Mouse (Mus musculus) embryonic facial prominence, embryonic 11.5 days (tissue): Measurements from ENCODE around the gene Ttc21b. TPM values are rescaled to one million over a fixed set of nuclear protein-coding genes. Genes with fewer than 3 reads are reported as not detected.

Experiments
- ATAC-seq: fragments of 200-750 bp; cut with Nextera tagmentation; replicated peaks from 2 replicates; pipeline ENCODE4 v1.8.0; 2017; ENCODE audit warnings: low read depth; ENCODE audit not compliant: insufficient number of reproducible peaks, low FRiP score, low TSS enrichment
- DNase-seq: peaks from one replicate; pipeline ENCODE4 v3.0.0-alpha.2; 2015; ENCODE audit warnings: low spot score
- H3K27ac ChIP-seq: fragments of 300-500 bp; sonication (generic); replicated peaks from 2 replicates; pipeline ENCODE4 v1.5.1; 2014; ENCODE audit warnings: mild to moderate bottlenecking, low read depth, low read length, control low read depth
- H3K27me3 ChIP-seq: fragments of 300-500 bp; sonication (generic); 2 replicates; pipeline ENCODE4 v1.6.1; 2014; ENCODE audit warnings: mild to moderate bottlenecking, low read length, moderate library complexity, mixed read lengths; ENCODE audit not compliant: control insufficient read depth, insufficient read depth
- H3K36me3 ChIP-seq: fragments of 300-500 bp; sonication (generic); replicated peaks from 2 replicates; pipeline ENCODE4 v1.6.1; 2014; ENCODE audit warnings: low read depth, mild to moderate bottlenecking, low read length, moderate library complexity, mixed read lengths; ENCODE audit not compliant: control insufficient read depth, insufficient read depth
- H3K4me1 ChIP-seq: fragments of 300-500 bp; sonication (generic); 2 replicates; pipeline ENCODE4 v1.6.1; 2014; ENCODE audit warnings: low read length, mixed read lengths; ENCODE audit not compliant: control insufficient read depth, insufficient read depth
- H3K4me2 ChIP-seq: fragments of 300-500 bp; sonication (generic); 2 replicates; pipeline ENCODE4 v1.6.1; 2014; ENCODE audit warnings: low read depth, mild to moderate bottlenecking, control low read depth, low read length, moderate library complexity
- H3K4me3 ChIP-seq: fragments of 300-500 bp; sonication (generic); 2 replicates; pipeline ENCODE4 v1.5.1; 2014; ENCODE audit warnings: low read depth, low read length, control low read depth
- H3K9ac ChIP-seq: fragments of 300-500 bp; sonication (generic); replicated peaks from 2 replicates; pipeline ENCODE4 v1.6.1; 2014; ENCODE audit warnings: mild to moderate bottlenecking, control low read depth, low read length
- H3K9me3 ChIP-seq: fragments of 300-500 bp; sonication (generic); replicated peaks from 2 replicates; pipeline ENCODE4 v1.6.1; 2016; ENCODE audit warnings: mild to moderate bottlenecking, low read length, inconsistent platforms, mixed read lengths; ENCODE audit not compliant: control insufficient read depth
- WGBS: fragments of 180-500 bp; shearing (Covaris S2); extraction: QIAGEN DNeasy Blood & Tissue Kit; methylation state at CpG from one replicate; pipeline ENCODE4 v1.1.7; 2014; 5-methylcytosine and 5-hydroxymethylcytosine counted together
- polyA plus RNA-seq: library from polyadenylated mRNA; unstranded; fragments of >200 nt; fragmentation: Nextera tagmentation; extraction: Ambion mirVana; gene quantifications from 2 replicates; pipeline ENCODE4 v1.2.1, GENCODE M21; 2014

Ttc21b gene
- polyA plus RNA-seq, 1 experiment from 2014 or later = 17.6 TPM

DNA sequence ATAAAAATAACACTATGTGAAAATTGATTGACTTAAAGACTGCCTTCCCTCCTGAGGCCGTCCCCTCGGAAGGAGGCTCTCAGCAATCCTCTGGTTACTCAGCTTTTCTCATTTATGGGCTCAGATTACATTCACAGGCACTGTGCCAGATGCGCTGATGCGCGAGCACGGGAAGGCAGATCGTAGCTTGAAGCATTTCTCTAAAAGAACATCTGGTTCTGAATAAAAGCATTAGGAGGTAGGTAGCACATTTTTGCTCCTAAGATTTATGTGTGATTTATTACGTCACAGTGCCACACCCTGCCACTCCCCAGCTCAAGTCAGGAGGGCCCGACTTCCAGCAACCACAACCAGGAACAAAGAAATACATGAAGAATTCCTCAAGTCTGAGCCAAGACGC lies 76.1 kb downstream of the Ttc21b start:
- H3K27ac ChIP-seq = no peak overlapping the region
- ATAC-seq = 0 out of 2 replicates have a peak, but pooled peaks have one; percentile 42

GRCm38 (mm10) chr2:66179782-66180181 lies 76.6 kb downstream of the Ttc21b start:
- peak; percentile 21 for DNase-seq
- no peaks in the 10 kb centered on the region for H3K27me3 ChIP-seq
- ATAC-seq = no peak
- H3K27ac ChIP-seq = no peak overlapping the region
- no peaks in the 10 kb centered on the region for H3K4me1 ChIP-seq
- no peaks in the 10 kb centered on the region for H3K36me3 ChIP-seq
- H3K4me3 ChIP-seq = no peak overlapping the region
- no peak overlapping the region for H3K4me2 ChIP-seq
- no peaks in the 10 kb centered on the region for H3K9me3 ChIP-seq
- H3K9ac ChIP-seq = no peak overlapping the region
- WGBS = 56% methylated on average over 10 of the region's 10 CpGs

More for the DNA sequence above, 76.1 kb downstream of the Ttc21b start:
- Histone ChIP-seq H3K9me3 (no peaks in the 10 kb centered on the region), H3K4me1 (no peaks in the 10 kb centered on the region), H3K36me3 (no peaks in the 10 kb centered on the region), H3K27me3 (no peaks in the 10 kb centered on the region), H3K4me3 (no peak overlapping the region), H3K4me2 (no peak overlapping the region), H3K9ac (no peak overlapping the region)
- DNase-seq = peak; percentile 83
- WGBS = 29% methylated on average over 10 of the region's 10 CpGs

DNA sequence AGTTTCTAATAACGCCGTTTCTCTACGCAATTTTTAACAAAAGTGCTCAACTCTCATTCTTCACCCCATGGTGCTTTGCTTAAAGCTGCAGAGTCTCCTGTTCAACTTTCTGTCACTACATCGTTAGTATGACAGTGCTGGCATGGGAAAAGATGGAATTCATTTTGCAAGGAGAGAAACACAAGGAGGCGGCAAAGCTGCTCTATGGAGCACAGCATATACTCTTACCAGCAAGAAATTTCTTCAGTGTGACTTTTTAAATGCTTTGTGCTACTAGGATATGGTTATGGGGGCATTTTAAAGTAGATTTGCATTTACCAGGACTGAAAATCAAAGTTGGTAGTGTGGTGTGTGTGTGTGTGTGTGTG lies 77.6 kb downstream of the Ttc21b start:
- no peaks in the 10 kb centered on the region for H3K9me3 ChIP-seq
- WGBS = 80% methylated on average over 5 of the region's 5 CpGs
- no peak for ATAC-seq
- DNase-seq = no peak
- H3K4me3 ChIP-seq = no peak overlapping the region
- H3K4me1 ChIP-seq = no peaks in the 10 kb centered on the region
- no peaks in the 10 kb centered on the region for H3K36me3 ChIP-seq
- H3K9ac ChIP-seq = no peak overlapping the region
- no peak overlapping the region for H3K27ac ChIP-seq
- no peak overlapping the region for H3K4me2 ChIP-seq
- no peaks in the 10 kb centered on the region for H3K27me3 ChIP-seq

GRCm38 (mm10) chr2:66177886-66178847 lies 78.2 kb downstream of the Ttc21b start:
- no peaks in the 10 kb centered on the region for H3K9me3 ChIP-seq
- no peak overlapping the region for H3K4me3 ChIP-seq
- no peak overlapping the region for H3K4me2 ChIP-seq
- ATAC-seq = peak; percentile 78; the same call in 1 of the 2 replicates
- no peaks in the 10 kb centered on the region for H3K4me1 ChIP-seq
- H3K9ac ChIP-seq = no peak overlapping the region
- no peak overlapping the region for H3K27ac ChIP-seq
- no peaks in the 10 kb centered on the region for H3K36me3 ChIP-seq
- no peaks in the 10 kb centered on the region for H3K27me3 ChIP-seq
- DNase-seq = peak; percentile 49
- WGBS = 67% methylated on average over 9 of the region's 9 CpGs

- no peaks in the 10 kb centered on the region for H3K36me3 ChIP-seq
- no peak overlapping the region for H3K4me2 ChIP-seq
- H3K4me1 ChIP-seq = no peaks in the 10 kb centered on the region
- WGBS = 82% methylated on average over 7 of the region's 7 CpGs
- H3K27ac ChIP-seq = no peak overlapping the region
- no peak overlapping the region for H3K9ac ChIP-seq
- DNase-seq = no peak
- no peaks in the 10 kb centered on the region for H3K9me3 ChIP-seq
- H3K27me3 ChIP-seq = no peaks in the 10 kb centered on the region
- H3K4me3 ChIP-seq = no peak overlapping the region
- no peak for ATAC-seq
These were observed 79.4 kb downstream of the Ttc21b start for GRCm38 (mm10) chr2:66177017-66177416.

DNA sequence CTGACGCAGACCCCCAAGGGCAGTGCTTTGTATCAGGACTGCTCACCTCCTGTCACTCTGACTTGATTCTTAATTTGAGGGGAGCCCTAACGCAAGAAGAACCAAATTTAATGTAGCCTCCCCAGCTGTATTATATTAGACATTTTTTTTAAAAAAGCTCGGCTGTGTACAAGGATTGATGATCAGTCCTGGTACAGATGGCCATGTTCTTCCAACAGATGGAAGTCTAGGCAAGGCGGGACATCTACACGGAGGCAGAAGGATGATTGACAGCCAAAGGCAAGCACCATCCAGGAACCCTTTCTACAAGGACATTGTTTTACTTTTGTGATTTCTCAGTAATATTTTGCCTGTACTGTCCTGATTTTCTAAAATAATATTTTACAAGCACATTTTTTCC lies 83.3 kb downstream of the Ttc21b start:
- H3K27me3 ChIP-seq = no peaks in the 10 kb centered on the region
- no peak overlapping the region for H3K4me2 ChIP-seq
- ATAC-seq (no peak), DNase-seq (no peak)
- no peaks in the 10 kb centered on the region for H3K9me3 ChIP-seq
- no peak overlapping the region for H3K27ac ChIP-seq
- WGBS = 60% methylated on average over 5 of the region's 5 CpGs
- no peaks in the 10 kb centered on the region for H3K36me3 ChIP-seq
- H3K9ac ChIP-seq = no peak overlapping the region
- H3K4me1 ChIP-seq = no peaks in the 10 kb centered on the region
- no peak overlapping the region for H3K4me3 ChIP-seq

GRCm38 (mm10) chr2:66171643-66172042 lies 84.8 kb downstream of the Ttc21b start:
- no peaks in the 10 kb centered on the region for H3K4me1 ChIP-seq
- no peak overlapping the region for H3K4me2 ChIP-seq
- H3K27me3 ChIP-seq = no peaks in the 10 kb centered on the region
- no peak overlapping the region for H3K4me3 ChIP-seq
- ATAC-seq = no peak
- H3K36me3 ChIP-seq = no peaks in the 10 kb centered on the region
- no peak for DNase-seq
- no peak overlapping the region for H3K27ac ChIP-seq
- 74% methylated on average over 3 of the region's 3 CpGs for WGBS
- H3K9ac ChIP-seq = no peak overlapping the region
- H3K9me3 ChIP-seq = no peaks in the 10 kb centered on the region

DNA sequence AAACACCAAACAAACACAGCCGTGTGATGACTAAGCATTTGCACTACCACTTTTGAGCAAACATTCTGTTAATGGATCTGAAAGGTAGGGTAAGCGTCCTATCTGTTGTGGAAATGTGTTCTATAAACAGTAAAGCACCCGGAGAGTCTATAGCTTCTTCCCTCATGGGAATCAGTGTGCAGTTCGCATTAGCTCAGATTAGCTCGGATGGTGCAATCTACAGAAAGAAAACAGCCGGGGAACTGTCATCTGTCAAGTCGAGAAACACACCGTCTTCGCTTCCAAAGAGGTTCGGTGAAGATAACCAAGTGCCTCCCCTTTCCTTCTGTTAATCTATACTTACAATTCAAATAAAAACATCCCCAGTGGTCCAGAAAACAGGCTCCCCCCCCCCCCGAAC lies 85.7 kb downstream of the Ttc21b start:
- no peak overlapping the region for H3K9ac ChIP-seq
- WGBS = 78% methylated on average over 11 of the region's 11 CpGs

More for the DNA sequence above, 85.7 kb downstream of the Ttc21b start:
- Histone ChIP-seq H3K36me3 (no peaks in the 10 kb centered on the region), H3K27ac (no peak overlapping the region), H3K27me3 (no peaks in the 10 kb centered on the region), H3K4me2 (no peak overlapping the region), H3K4me1 (no peaks in the 10 kb centered on the region), H3K4me3 (no peak overlapping the region), H3K9me3 (no peaks in the 10 kb centered on the region)
- ATAC-seq = no peak
- no peak for DNase-seq
